Mouse (Mus musculus) embryonic stem cell, embryonic (primary cell): ENCODE data around the gene Zbtb2.
"Not testable (repeated sequence)": the region's sequence is repeated elsewhere in the genome, so short reads cannot be mapped to it uniquely, and the experiment has no call there.

ENCODE experiments used
- CTCF ChIA-PET, 4 experiments: fragments of 300-600 bp in 2 of 4; fragments of 350-600 bp in 2 of 4; sonication (Branson Sonifier 250); formaldehyde crosslinking; loops; one replicate each; lab custom pipeline; 2022; ENCODE audit warnings: inconsistent platforms in 2 of 4; lab: Charles Lee
- POLR2A ChIA-PET, 4 experiments: fragments of 300-600 bp in 2 of 4; fragments of 350-600 bp in 2 of 4; sonication (Branson Sonifier 250); formaldehyde crosslinking; loops; one replicate each; lab custom pipeline; 2022; ENCODE audit warnings: antibody characterized with exemption in 4 of 4, inconsistent platforms in 1 of 4; lab: Charles Lee

Gene Zbtb2

GRCm38 (mm10) chr10:4387701-4388383 lies at the start of gene Zbtb2:
Zbtb2 (minus strand) TSS chr10:4388108.
- CTCF ChIA-PET = interaction anchor here in 2 of 4 experiments (0.5 to 8.6 kb wide), 5 partner anchors 12 to 244 kb away, joined by 3 to 62 read pairs (median 3); no protein-coding TSS in a partner anchor

GRCm38 (mm10) chr10:4435416-4435815 lies 47.5 kb upstream of the Zbtb2 start:
- CTCF ChIA-PET = no interaction called here
- POLR2A ChIA-PET = interaction anchor here in 2 of 4 experiments (0.5 to 3.1 kb wide), 8 partner anchors 10 to 192 kb away, joined by 3 to 12 read pairs (median 4); partner anchors contain the start of gene Ccdc170 (in 1 of the 2)

More at GRCm38 (mm10) chr10:4387701-4388383, at the start of gene Zbtb2:
- POLR2A ChIA-PET = interaction anchor here (0.5 to 10.7 kb wide), 40 partner anchors 10 to 1436 kb away, joined by 3 to 147 read pairs (median 5); partner anchors contain the start of genes Armt1 (in 3 of the 4), Rmnd1 (in 3 of the 4), Akap12 (in 2 of the 4) and Mthfd1l (in 2 of the 4)

GRCm38 (mm10) chr10:4433871-4434270 lies 46.0 kb upstream of the Zbtb2 start:
- POLR2A ChIA-PET = interaction anchor here in 2 of 4 experiments (0.7 to 4.8 kb wide), 8 partner anchors 16 to 190 kb away, joined by 3 to 70 read pairs (median 10); partner anchors contain the start of gene Zbtb2 (in 1 of the 2)
- CTCF ChIA-PET = not testable (repeated sequence)

- ChIA-PET POLR2A (interaction anchor here (0.6 to 4.8 kb wide), 79 partner anchors 8 to 1391 kb away, joined by 3 to 70 read pairs (median 5); partner anchors contain the start of genes Zbtb2 (in 3 of the 4), Ccdc170 (in 2 of the 4), Fbxo5 (in 1 of the 4) and Mthfd1l (in 1 of the 4)), CTCF (interaction anchor here (0.5 to 1.2 kb wide), 9 partner anchors 28 to 1453 kb away, joined by 3 to 6 read pairs (median 4); no protein-coding TSS in a partner anchor)
Measured at GRCm38 (mm10) chr10:4432996-4433755, 45.3 kb upstream of the Zbtb2 start.

GRCm38 (mm10) chr10:4432123-4432931 lies 44.4 kb upstream of the Zbtb2 start, which contains the start of the genes Rmnd1 and Armt1:
Rmnd1 (minus strand) TSS chr10:4432388.
Armt1 (plus strand) TSS chr10:4432467.
- POLR2A ChIA-PET = interaction anchor here (0.5 to 4.8 kb wide), 91 partner anchors 8 to 1392 kb away, joined by 3 to 70 read pairs (median 5); partner anchors contain the start of genes Zbtb2 (in 3 of the 4), Ccdc170 (in 2 of the 4), Mthfd1l (in 2 of the 4) and Fbxo5 (in 1 of the 4)
- CTCF ChIA-PET = interaction anchor here (0.5 to 1.2 kb wide), 11 partner anchors 27 to 1454 kb away, joined by 3 to 6 read pairs (median 3); no protein-coding TSS in a partner anchor

- POLR2A ChIA-PET = interaction anchor here (0.5 to 4.8 kb wide), 51 partner anchors 9 to 1392 kb away, joined by 3 to 70 read pairs (median 6); partner anchors contain the start of genes Zbtb2 (in 3 of the 4), Fbxo5 (in 1 of the 4), Mthfd1l (in 1 of the 4) and Mtrf1l (in 1 of the 4)
- CTCF ChIA-PET = interaction anchor here in 3 of 4 experiments (0.6 to 1.2 kb wide), 3 partner anchors 27 to 415 kb away, joined by 3 to 6 read pairs (median 3); no protein-coding TSS in a partner anchor
Measured at GRCm38 (mm10) chr10:4431746-4432122, 43.8 kb upstream of the Zbtb2 start.

- CTCF ChIA-PET = interaction anchor here in 2 of 4 experiments (0.5 to 1.0 kb wide), 3 partner anchors 27 to 876 kb away, joined by 3 read pairs; no protein-coding TSS in a partner anchor
- POLR2A ChIA-PET = interaction anchor here in 2 of 4 experiments (1.3 to 4.8 kb wide), 11 partner anchors 9 to 285 kb away, joined by 3 to 70 read pairs (median 15); partner anchors contain the start of gene Zbtb2 (in 2 of the 2)
Measured at GRCm38 (mm10) chr10:4430826-4431225, 42.9 kb upstream of the Zbtb2 start.

- CTCF ChIA-PET = interaction anchor here in 2 of 4 experiments (0.5 to 1.0 kb wide), 2 partner anchors 26 to 32 kb away, joined by 3 read pairs; no protein-coding TSS in a partner anchor
- POLR2A ChIA-PET = interaction anchor here in 2 of 4 experiments (0.6 to 4.8 kb wide), 7 partner anchors 8 to 187 kb away, joined by 3 to 70 read pairs (median 4); partner anchors contain the start of gene Zbtb2 (in 1 of the 2)
Measured at GRCm38 (mm10) chr10:4430399-4430798, 42.5 kb upstream of the Zbtb2 start.

GRCm38 (mm10) chr10:4425245-4425644 lies 37.3 kb upstream of the Zbtb2 start:
- POLR2A ChIA-PET = interaction anchor here in 2 of 4 experiments (0.6 to 1.5 kb wide), 5 partner anchors 10 to 161 kb away, joined by 3 to 4 read pairs (median 3); no protein-coding TSS in a partner anchor
- CTCF ChIA-PET = no interaction called here

- ChIA-PET CTCF (interaction anchor here in 1 of 4 experiments (4.7 kb wide), 1 partner anchor 15 kb away, joined by 62 read pairs; the partner anchor contains the start of gene Zbtb2), POLR2A (interaction anchor here in 2 of 4 experiments (1.0 to 6.5 kb wide), 9 partner anchors 9 to 142 kb away, joined by 3 to 53 read pairs (median 7); partner anchors contain the start of genes Armt1 (in 2 of the 2) and Rmnd1 (in 2 of the 2))
Measured at GRCm38 (mm10) chr10:4407191-4407590, 19.3 kb upstream of the Zbtb2 start.

GRCm38 (mm10) chr10:4405511-4405910 lies 17.6 kb upstream of the Zbtb2 start:
- ChIA-PET CTCF (interaction anchor here (0.6 to 4.7 kb wide), 50 partner anchors 9 to 1024 kb away, joined by 3 to 62 read pairs (median 4); partner anchors contain the start of genes Armt1 (in 3 of the 4), Rmnd1 (in 3 of the 4), Zbtb2 (in 2 of the 4) and Ccdc170 (in 1 of the 4)), POLR2A (interaction anchor here in 3 of 4 experiments (0.5 to 6.5 kb wide), 22 partner anchors 9 to 1009 kb away, joined by 3 to 53 read pairs (median 4); partner anchors contain the start of genes Armt1 (in 1 of the 3), Rmnd1 (in 1 of the 3) and Zbtb2 (in 1 of the 3))

GRCm38 (mm10) chr10:4404895-4405491 lies 17.1 kb upstream of the Zbtb2 start:
- ChIA-PET POLR2A (interaction anchor here in 3 of 4 experiments (0.5 to 6.5 kb wide), 22 partner anchors 8 to 1010 kb away, joined by 3 to 53 read pairs (median 4); partner anchors contain the start of genes Armt1 (in 1 of the 3), Rmnd1 (in 1 of the 3) and Zbtb2 (in 1 of the 3)), CTCF (interaction anchor here (0.5 to 4.7 kb wide), 51 partner anchors 8 to 1023 kb away, joined by 3 to 62 read pairs (median 4); partner anchors contain the start of genes Armt1 (in 3 of the 4), Rmnd1 (in 3 of the 4), Zbtb2 (in 2 of the 4) and Ccdc170 (in 1 of the 4))

GRCm38 (mm10) chr10:4398058-4398457 lies 10.2 kb upstream of the Zbtb2 start:
- CTCF ChIA-PET = interaction anchor here in 1 of 4 experiments (0.7 kb wide), 2 partner anchors 33 to 46 kb away, joined by 3 to 4 read pairs; no protein-coding TSS in a partner anchor
- POLR2A ChIA-PET = interaction anchor here in 3 of 4 experiments (0.5 to 7.8 kb wide), 24 partner anchors 8 to 1373 kb away, joined by 3 to 84 read pairs (median 3); partner anchors contain the start of genes Zbtb2 (in 2 of the 3), Armt1 (in 1 of the 3) and Rmnd1 (in 1 of the 3)

GRCm38 (mm10) chr10:4395321-4395720 lies 7.4 kb upstream of the Zbtb2 start:
- POLR2A ChIA-PET = interaction anchor here (0.6 to 10.7 kb wide), 20 partner anchors 7 to 320 kb away, joined by 3 to 84 read pairs (median 4); partner anchors contain the start of genes Armt1 (in 3 of the 4), Rmnd1 (in 3 of the 4) and Zbtb2 (in 1 of the 4)
- CTCF ChIA-PET = interaction anchor here in 1 of 4 experiments (8.6 kb wide), 1 partner anchor 11 kb away, joined by 62 read pairs; no protein-coding TSS in a partner anchor

- ChIA-PET POLR2A (interaction anchor here in 3 of 4 experiments (0.6 to 10.7 kb wide), 29 partner anchors 7 to 353 kb away, joined by 3 to 147 read pairs (median 4); partner anchors contain the start of genes Armt1 (in 1 of the 3) and Rmnd1 (in 1 of the 3)), CTCF (interaction anchor here (0.6 to 8.6 kb wide), 14 partner anchors 9 to 396 kb away, joined by 3 to 62 read pairs (median 3); no protein-coding TSS in a partner anchor)
Measured at GRCm38 (mm10) chr10:4391851-4392250, 3.9 kb upstream of the Zbtb2 start.
